Mouse (Mus musculus) Patski (cell line): Measurements from ENCODE around the gene Zfyve26. TPM values are rescaled to one million over a fixed set of nuclear protein-coding genes. Genes with fewer than 3 reads are reported as not detected.
A peak's percentile ranks its signal among the peaks of the same experiment; 100 is the strongest.

Experiments used
- ATAC-seq: fragments of 100-300 bp; one replicate; pipeline ENCODE4 v1.8.0; 2021
- CTCF ChIA-PET: fragments of 350-600 bp; sonication (Branson Sonifier 250); formaldehyde crosslinking; loops from one replicate; lab custom pipeline; 2022; ENCODE audit warnings: inconsistent platforms; lab: Charles Lee
- POLR2A ChIA-PET: fragments of 350-600 bp; sonication (Branson Sonifier 250); formaldehyde crosslinking; loops from one replicate; lab custom pipeline; 2022; ENCODE audit warnings: antibody characterized with exemption, inconsistent platforms; lab: Charles Lee
- DNase-seq: peaks from one replicate; pipeline ENCODE4 v3.0.0-alpha.2; 2011; ENCODE audit warnings: low read depth, low spot score
- H3K27me3 ChIP-seq: fragments of 371-371 bp; one replicate; pipeline ENCODE4 v1.5.1; 2021
- CTCF ChIP-seq: fragments of 100-300 bp; IDR thresholded peaks from one replicate; pipeline ENCODE4 v1.5.1; 2021
- in situ Hi-C: fragments of 300-500 bp; cut with MboI; formaldehyde crosslinking; loops from 3 replicates; pipeline ENCODE4 v1.11.1; 2018; ENCODE audit warnings: low pct_unique_long_range_greater_than_20kb, mixed read lengths
- polyA plus RNA-seq: library from polyadenylated mRNA; unstranded; gene quantifications from one replicate; pipeline ENCODE4 v1.2.3, GENCODE M21; 2021

Zfyve26 gene
- polyA plus RNA-seq, 1 experiment from 2014 or later: 32.0 TPM

DNA sequence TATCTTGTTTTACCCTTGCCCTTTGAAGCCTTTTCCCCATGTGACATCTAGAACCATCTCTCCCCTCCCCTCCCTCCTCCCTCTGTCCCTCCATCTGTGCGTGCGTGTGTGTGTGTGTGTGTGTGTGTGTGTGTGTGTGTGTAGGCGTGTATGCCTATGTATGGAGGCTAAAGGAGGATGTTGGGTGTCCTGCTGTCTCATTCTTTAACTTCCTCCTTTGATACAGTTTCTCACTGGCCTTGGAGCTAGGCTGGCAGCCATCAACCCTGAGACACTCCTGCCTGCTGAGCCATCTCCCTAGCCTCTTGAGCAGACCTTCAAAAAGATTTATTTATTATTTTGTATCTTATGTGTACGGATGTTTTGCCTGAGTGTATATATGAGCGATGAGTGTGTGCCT, 24.8 kb upstream of the Zfyve26 start:
- POLR2A ChIA-PET: no interaction called here
- CTCF ChIA-PET: no interaction called here
- ATAC-seq (no peak), DNase-seq (no peak)
- no peaks in the 10 kb centered on the region for H3K27me3 ChIP-seq
- in situ Hi-C loops: no loop called here
- no peak for TF ChIP-seq CTCF

DNA sequence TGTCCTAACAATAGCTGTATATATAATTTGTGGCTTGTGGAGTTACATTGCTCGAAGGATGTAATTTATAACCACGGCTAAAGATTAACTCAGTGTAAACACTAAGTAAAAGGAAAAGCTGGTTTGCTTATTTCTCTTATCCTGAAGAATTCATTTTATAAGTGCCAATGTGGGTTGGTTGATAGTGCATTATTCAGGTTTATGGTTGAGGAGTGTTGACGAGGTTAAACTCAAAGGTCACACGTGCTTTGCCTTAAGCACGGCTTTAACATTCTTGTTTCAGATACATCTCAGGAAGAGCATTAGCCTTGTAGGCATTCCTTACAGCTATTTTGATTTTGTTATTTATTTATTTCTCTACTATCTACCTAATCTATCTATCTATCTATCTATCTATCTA, 21.2 kb upstream of the Zfyve26 start:
- no peak for TF ChIP-seq CTCF
- H3K27me3 ChIP-seq: no peaks in the 10 kb centered on the region
- DNase-seq (no peak), ATAC-seq (no peak)
- ChIA-PET CTCF (no interaction called here), POLR2A (no interaction called here)
- in situ Hi-C loops: no loop called here

DNA sequence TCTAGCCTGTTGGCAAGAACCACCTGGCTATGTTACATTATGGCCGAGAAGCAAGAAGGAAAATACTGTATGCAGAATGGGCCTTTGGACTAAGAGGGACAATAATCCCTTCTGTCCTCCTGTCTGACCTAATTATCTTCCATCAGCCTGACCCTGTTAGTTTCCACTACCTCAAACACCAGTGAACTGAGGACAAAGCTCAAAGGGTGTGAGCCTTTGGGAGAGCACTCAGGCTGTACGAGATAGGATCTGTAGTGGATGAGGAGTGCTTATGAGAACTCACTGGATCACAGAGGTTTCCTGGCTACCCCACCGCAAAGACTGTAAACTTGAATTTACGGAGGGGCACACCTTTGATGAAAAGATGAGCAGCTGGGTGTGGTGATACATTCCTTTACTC, 17.6 kb upstream of the Zfyve26 start:
- H3K27me3 ChIP-seq: no peaks in the 10 kb centered on the region
- ATAC-seq (no peak), DNase-seq (no peak)
- POLR2A ChIA-PET: no interaction called here
- in situ Hi-C loops: no loop called here
- TF ChIP-seq CTCF: no peak
- CTCF ChIA-PET: no interaction called here

DNA sequence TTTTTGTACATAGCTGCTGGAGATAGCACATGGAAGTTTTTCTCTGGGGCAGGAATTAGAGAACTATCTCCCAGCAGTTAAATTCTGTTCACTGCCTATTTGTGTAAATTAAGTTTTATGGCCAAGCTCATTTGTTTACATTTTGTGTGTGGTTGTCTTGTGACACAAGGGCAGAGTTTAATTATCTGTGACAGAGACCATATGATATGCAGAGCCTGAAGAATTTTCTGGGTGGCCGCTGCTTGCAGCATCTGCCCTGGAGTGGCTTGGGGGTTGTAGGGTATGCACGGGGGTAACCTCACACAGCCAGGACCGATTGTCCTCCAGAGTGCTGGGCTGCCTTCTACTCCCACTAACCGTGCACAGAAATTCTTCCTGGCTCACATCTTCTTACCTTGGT, 9.9 kb upstream of the Zfyve26 start:
- ATAC-seq (no peak), DNase-seq (no peak)
- no peaks in the 10 kb centered on the region for H3K27me3 ChIP-seq
- in situ Hi-C loops: no loop called here
- ChIA-PET CTCF (interaction anchor here (0.7 kb wide), 1 partner anchor 14 kb away, joined by 3 read pairs; no protein-coding TSS in a partner anchor), POLR2A (no interaction called here)
- TF ChIP-seq CTCF: no peak

DNA sequence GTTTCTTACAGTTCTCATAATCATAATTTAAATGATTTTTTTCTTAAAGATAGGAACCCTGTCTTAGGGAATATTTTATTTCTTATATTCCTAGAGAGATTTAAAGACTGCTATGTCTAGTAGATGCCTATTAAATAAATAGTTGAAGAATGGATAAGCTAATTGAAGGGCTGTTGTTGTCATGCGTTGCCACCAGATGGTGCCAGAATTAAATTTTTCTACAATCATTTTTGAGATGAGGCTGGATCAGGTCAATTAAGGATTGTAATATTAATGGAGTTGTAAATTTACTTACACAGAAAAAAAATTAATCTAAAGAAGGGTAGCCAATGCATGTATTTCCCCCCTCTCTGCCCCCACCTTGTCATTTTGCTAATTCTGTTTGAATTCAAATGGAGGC, 9.0 kb upstream of the Zfyve26 start:
- ChIA-PET POLR2A (no interaction called here), CTCF (interaction anchor here (1.7 kb wide), 1 partner anchor 841 kb away, joined by 6 read pairs; no protein-coding TSS in a partner anchor)
- DNase-seq: no peak
- no peak for ATAC-seq
- peak; percentile 45 for TF ChIP-seq CTCF
- in situ Hi-C loops: no loop called here
- H3K27me3 ChIP-seq: no peaks in the 10 kb centered on the region

DNA sequence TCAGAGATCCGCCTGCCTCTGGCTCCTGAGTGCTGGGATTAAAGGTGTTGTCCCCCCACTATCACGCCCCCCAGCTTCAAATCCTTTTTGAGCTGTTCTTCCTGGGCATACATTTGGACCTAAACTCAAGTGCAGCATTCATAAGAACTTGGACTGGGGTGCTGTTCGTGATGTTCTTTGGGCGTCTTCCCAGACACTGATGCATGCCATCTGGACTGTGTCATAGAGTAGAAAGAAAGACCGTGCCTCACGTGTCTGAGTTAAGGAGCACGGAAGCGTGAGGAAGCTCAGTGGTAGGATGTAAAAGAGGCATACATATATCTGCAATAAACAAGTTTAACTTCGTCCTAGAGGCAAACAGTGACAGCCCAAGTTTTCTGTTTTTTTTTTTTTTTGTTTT, 5.7 kb upstream of the Zfyve26 start:
- in situ Hi-C loops: no loop called here
- CTCF ChIA-PET: interaction anchor here (0.8 kb wide), 1 partner anchor 21 kb away, joined by 3 read pairs; no protein-coding TSS in a partner anchor
- DNase-seq: no peak

DNA sequence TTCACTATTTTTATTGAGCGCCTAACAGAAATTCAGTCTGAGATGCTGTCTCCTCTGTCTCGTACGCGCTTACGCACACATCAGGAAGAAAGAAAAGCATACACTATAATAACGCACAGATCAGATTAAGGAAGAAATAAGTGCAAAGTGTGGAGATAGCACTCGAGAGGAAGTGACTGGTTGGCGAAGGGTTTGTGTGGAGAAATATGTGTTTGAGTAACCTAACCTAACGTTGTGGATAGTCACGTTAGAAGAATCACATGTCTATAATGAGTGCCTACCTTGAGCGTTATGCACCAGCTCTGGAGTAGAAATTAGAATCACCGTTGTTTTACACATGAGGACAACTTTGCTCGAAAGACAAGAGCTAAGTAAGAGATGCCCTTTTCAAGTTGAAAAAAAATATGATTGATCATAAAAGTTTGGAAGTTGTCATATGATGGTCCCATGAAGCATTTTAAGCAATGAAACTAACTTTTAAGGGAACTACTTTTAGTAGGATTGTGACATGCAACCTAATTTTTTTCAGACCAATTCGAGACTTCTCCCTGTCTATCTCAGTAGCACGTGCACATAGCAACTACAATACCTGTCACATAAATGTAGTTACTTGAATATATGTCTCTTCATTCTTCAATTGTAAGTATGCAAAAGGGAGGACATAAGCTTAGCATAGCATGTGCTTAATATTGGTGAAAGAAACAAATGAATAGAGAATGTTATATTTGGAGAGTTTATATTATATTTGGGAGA, 2.0 kb upstream of the Zfyve26 start:
- DNase-seq (no peak), ATAC-seq (no peak)
- no peak for TF ChIP-seq CTCF
- POLR2A ChIA-PET: no interaction called here
- H3K27me3 ChIP-seq: no peaks in the 10 kb centered on the region
- CTCF ChIA-PET: no interaction called here
- in situ Hi-C loops: no loop called here

More for the DNA sequence above, 5.7 kb upstream of the Zfyve26 start:
- no peak for ATAC-seq
- H3K27me3 ChIP-seq: no peaks in the 10 kb centered on the region
- TF ChIP-seq CTCF: no peak
- POLR2A ChIA-PET: interaction anchor here (0.5 kb wide), 1 partner anchor 161 kb away, joined by 3 read pairs; no protein-coding TSS in a partner anchor

DNA sequence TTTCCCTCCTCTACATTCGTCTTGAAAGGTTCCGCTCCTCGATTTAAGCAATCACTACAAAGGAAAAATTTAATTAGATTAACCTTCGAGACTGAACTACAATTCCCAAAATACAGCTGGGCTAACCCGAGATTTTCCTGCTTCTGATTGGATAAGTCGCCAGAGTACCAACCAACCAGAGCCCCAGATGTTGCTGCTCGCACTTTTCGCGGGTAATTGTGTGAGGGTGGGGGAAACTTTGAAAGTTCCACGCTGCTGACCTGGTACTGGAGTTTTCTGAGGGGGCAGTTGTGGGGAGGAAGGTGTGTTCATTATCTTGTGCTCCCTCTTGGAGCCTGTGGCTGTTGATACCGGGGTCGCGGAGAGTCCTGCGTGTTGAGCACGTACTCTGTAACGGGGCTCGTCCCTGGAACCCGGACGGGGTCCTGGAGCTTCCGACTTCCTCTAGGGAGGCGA, 1.0 kb upstream of the Zfyve26 start, which contains the start of gene Rad51b:
Gene Rad51b, plus strand, starts transcription at position 162 of the 456 bp plus-strand sequence.
- no peak for TF ChIP-seq CTCF
- POLR2A ChIA-PET: no interaction called here

DNA sequence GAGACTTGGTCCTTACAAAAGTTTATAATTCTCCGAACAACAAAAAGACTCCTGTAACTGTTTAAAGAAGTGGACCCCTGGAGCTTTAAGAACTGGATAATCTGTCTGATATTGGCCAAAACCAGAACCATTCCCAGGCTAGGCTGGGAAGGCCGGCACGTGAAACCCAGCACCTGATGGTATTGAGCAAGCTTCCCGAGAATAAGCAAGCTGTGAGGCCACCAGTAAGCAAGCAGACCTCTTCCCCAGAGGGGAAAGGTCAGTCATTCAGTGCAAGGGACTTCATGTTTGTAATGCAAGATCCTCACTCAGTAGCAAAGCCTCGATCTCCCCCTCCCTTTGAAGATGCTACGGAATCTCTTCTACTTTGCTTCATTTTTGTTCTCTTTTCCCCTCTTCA, 3.2 kb downstream of the Zfyve26 start:
- TF ChIP-seq CTCF: no peak
- in situ Hi-C loops: no loop called here
- CTCF ChIA-PET: interaction anchor here (1.3 kb wide), 1 partner anchor 32 kb away, joined by 4 read pairs; no protein-coding TSS in a partner anchor
- H3K27me3 ChIP-seq: no peaks in the 10 kb centered on the region
- POLR2A ChIA-PET: no interaction called here
- ATAC-seq: no peak
- no peak for DNase-seq

More for the DNA sequence above, 1.0 kb upstream of the Zfyve26 start, which contains the start of gene Rad51b:
- CTCF ChIA-PET: no interaction called here
- in situ Hi-C loops: no loop called here
- no peaks in the 10 kb centered on the region for H3K27me3 ChIP-seq
- DNase-seq (peak; percentile 46), ATAC-seq (peak; percentile 76)

DNA sequence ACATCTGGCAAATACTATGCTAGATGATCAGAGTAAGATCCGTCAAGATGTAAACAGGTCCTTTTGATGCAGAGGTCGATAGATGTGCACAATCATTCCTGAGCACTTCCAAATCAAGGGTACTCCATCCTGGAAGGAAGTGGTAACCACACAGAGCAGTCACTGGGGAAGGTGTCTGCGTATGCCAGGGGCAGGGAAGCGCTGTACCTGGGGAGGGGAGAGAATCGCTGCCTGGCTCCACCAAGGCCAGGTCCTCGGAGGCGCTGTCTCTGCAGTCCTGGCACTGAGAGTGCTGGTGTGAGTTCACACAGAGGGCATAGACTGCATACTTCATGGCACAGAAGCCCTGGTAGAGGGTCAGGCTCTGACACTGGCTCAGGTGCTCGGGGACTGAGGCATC, 13.5 kb downstream of the Zfyve26 start:
- no peak for ATAC-seq

DNA sequence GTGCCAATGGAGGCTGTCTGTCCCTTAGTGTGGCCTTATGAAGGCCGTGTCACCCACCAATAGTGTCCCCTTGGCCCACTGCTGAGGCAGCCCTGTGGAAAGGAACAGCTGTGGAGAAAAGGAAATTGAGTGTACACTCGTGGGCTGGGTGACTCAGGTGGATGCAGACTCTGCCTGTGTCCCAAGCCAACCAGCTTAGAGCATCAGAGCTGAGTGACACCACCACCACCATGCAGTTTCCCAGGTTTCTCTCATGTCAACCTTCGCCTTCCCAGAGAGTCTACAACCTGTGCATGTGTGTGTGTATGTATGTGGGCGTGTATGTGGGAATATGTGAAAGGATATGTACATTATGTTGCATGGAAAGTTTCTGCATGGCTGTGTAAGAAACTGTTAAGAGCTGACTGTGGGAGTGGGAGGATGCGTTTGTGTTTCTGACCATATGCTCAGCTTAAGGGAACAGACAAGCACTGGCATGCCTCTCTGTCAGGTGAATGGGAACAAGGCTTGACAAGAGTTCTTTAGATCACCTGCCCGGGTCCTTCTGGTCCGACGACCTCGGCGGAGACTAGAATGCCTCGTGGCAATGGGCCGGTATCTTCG, 16.5 kb downstream of the Zfyve26 start:
- CTCF ChIA-PET: no interaction called here
- no peak for ATAC-seq
- no peak for TF ChIP-seq CTCF

More for the DNA sequence above, 13.5 kb downstream of the Zfyve26 start:
- no peak for DNase-seq
- H3K27me3 ChIP-seq: no peaks in the 10 kb centered on the region
- no peak for TF ChIP-seq CTCF
- in situ Hi-C loops: no loop called here
- ChIA-PET CTCF (no interaction called here), POLR2A (no interaction called here)

More for the DNA sequence above, 16.5 kb downstream of the Zfyve26 start:
- in situ Hi-C loops: no loop called here
- DNase-seq: no peak
- H3K27me3 ChIP-seq: no peaks in the 10 kb centered on the region
- POLR2A ChIA-PET: no interaction called here
